Mouse (Mus musculus) gastrocnemius, adult 2 months (tissue): Measurements from ENCODE around the gene Tmed6. TPM values are rescaled to one million over a fixed set of nuclear protein-coding genes. Genes with fewer than 3 reads are reported as not detected.
"Not testable (repeated sequence)": the region's sequence is repeated elsewhere in the genome, so short reads cannot be mapped to it uniquely, and the experiment has no call there.

Experiments
- DNase-seq: peaks from one replicate; pipeline ENCODE4 v3.0.0; 2022
- H3K27ac ChIP-seq: fragments of 200-600 bp; 2 replicates; pipeline ENCODE4 v1.8.1; 2022; ENCODE audit warnings: mild to moderate bottlenecking
- H3K4me3 ChIP-seq: fragments of 200-600 bp; 2 replicates; pipeline ENCODE4 v1.8.1; 2022; ENCODE audit warnings: mild to moderate bottlenecking, moderate library complexity
- CTCF ChIP-seq: fragments of 200-600 bp; IDR thresholded peaks from 2 replicates; pipeline ENCODE4 v1.8.1; 2022; ENCODE audit warnings: antibody characterized with exemption, mild to moderate bottlenecking, moderate library complexity
- intact Hi-C: fragments of 180-260 bp; cut with DNase I; formaldehyde crosslinking; loops from one replicate; pipeline ENCODE4 v1.15.1; 2025
- long read RNA-seq, 2 experiments: library from polyadenylated mRNA; stranded (forward); transcript quantifications; one replicate each; pipeline ENCODE4 v2.0.0; 2021
- total RNA-seq, 2 experiments: library from RNA; stranded (reverse); gene quantifications; 2 replicates each; pipeline ENCODE4 v1.2.3; 2021

Gene Tmed6
- total RNA-seq, result not detected
- long read RNA-seq, experiment 1, result 0 reads
- long read RNA-seq, experiment 2, result 0 reads

- intact Hi-C loops, result no loop called here
These were observed at the start of gene Tmed6 for GRCm38 (mm10) chr8:107065511-107066496. Gene Tmed6, minus strand, starts transcription at chr8:107065644.

GRCm38 (mm10) chr8:107115008-107115320 is 49.5 kb upstream of the Tmed6 start:
- DNase-seq, result peak; percentile 32
- H3K27ac ChIP-seq, result peak overlapping the region; percentile 75
- peak overlapping the region; percentile 57 for H3K4me3 ChIP-seq
- intact Hi-C loops, result loop anchor here (1.0 to 5.0 kb wide), 2 partner anchors 87 to 210 kb away; no protein-coding TSS in a partner anchor
- TF ChIP-seq CTCF, result no peak

More at GRCm38 (mm10) chr8:107065511-107066496, at the start of gene Tmed6:
- no peak within 1 kb of the TSS for H3K27ac ChIP-seq
- no peak for TF ChIP-seq CTCF
- H3K4me3 ChIP-seq, result no peak within 1 kb of the TSS
- peak; percentile 50 for DNase-seq

- Histone ChIP-seq H3K27ac (peak overlapping the region; percentile 75), H3K4me3 (peak overlapping the region; percentile 57)
- DNase-seq, result peak; percentile 26
- TF ChIP-seq CTCF, result no peak
- intact Hi-C loops, result loop anchor here (1.0 to 5.0 kb wide), 2 partner anchors 88 to 211 kb away; no protein-coding TSS in a partner anchor
These were observed 48.9 kb upstream of the Tmed6 start for GRCm38 (mm10) chr8:107114150-107115007.

DNA sequence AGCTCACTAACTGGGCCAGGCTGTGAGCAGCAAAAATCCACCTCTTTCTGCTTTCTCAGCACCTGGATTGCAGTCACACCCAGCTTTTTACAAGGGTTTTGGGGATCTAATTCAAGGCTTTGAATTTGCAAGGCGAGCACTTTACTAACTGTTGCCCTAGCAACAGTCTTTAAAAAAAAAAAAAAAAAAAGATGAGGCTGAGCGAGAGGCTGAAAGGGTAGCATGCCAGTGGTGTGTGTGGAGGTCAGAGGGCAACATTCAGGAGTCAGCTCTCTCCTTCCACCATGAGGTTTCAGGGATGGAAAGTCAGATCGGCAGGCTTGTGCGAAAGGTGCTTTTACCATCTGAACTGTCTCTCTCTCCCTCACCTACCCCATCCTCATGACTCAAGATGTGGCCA is 47.8 kb upstream of the Tmed6 start:
- TF ChIP-seq CTCF, result no peak
- Histone ChIP-seq H3K4me3 (no peak overlapping the region), H3K27ac (no peak overlapping the region)
- no peak for DNase-seq
- intact Hi-C loops, result no loop called here

- Histone ChIP-seq H3K4me3 (no peak overlapping the region), H3K27ac (no peak overlapping the region)
- no peak for DNase-seq
- TF ChIP-seq CTCF, result no peak
- intact Hi-C loops, result no loop called here
These were observed 46.1 kb upstream of the Tmed6 start for GRCm38 (mm10) chr8:107111340-107112105.

- DNase-seq, result no peak
- Histone ChIP-seq H3K4me3 (no peak overlapping the region), H3K27ac (no peak overlapping the region)
- TF ChIP-seq CTCF, result no peak
- intact Hi-C loops, result no loop called here
These were observed 45.3 kb upstream of the Tmed6 start for GRCm38 (mm10) chr8:107110629-107111330.

GRCm38 (mm10) chr8:107109816-107110435 is 44.5 kb upstream of the Tmed6 start:
- DNase-seq, result no peak
- intact Hi-C loops, result no loop called here
- no peak overlapping the region for H3K4me3 ChIP-seq
- H3K27ac ChIP-seq, result no peak overlapping the region
- TF ChIP-seq CTCF, result no peak; the same call in 1 of the 2 replicates

GRCm38 (mm10) chr8:107108978-107109720 is 43.7 kb upstream of the Tmed6 start:
- intact Hi-C loops, result no loop called here
- Histone ChIP-seq H3K4me3 (no peak overlapping the region), H3K27ac (no peak overlapping the region)
- no peak for TF ChIP-seq CTCF
- DNase-seq, result no peak

GRCm38 (mm10) chr8:107108089-107108488 is 42.6 kb upstream of the Tmed6 start:
- intact Hi-C loops, H3K4me3 ChIP-seq, DNase-seq, H3K27ac ChIP-seq: not testable (repeated sequence)

DNA sequence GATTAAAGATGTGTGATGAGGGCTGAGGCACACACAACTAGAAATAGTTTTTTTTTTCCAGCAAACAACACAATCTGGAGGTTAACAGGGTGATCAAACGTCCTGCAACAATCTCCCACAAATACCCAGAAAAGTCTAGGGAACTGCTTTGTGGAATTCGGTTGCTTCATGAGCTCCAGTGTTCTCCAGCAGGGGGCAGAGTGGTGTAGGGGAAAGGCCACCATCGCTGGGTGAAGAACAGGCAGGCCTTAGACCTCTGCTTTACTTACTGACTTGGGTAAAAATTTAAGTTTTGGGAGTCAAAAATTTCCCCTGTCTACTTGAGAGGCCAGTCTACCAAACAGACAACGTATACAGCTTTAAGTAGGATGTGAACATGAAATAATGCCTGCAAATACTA is 39.1 kb upstream of the Tmed6 start:
- peak; percentile 90 for TF ChIP-seq CTCF
- peak; percentile 84 for DNase-seq
- Histone ChIP-seq H3K4me3 (no peak overlapping the region), H3K27ac (no peak overlapping the region)
- intact Hi-C loops, result loop anchor here (1.0 kb wide), 1 partner anchor 220 kb away; no protein-coding TSS in a partner anchor
